In the genomic region with DNA sequence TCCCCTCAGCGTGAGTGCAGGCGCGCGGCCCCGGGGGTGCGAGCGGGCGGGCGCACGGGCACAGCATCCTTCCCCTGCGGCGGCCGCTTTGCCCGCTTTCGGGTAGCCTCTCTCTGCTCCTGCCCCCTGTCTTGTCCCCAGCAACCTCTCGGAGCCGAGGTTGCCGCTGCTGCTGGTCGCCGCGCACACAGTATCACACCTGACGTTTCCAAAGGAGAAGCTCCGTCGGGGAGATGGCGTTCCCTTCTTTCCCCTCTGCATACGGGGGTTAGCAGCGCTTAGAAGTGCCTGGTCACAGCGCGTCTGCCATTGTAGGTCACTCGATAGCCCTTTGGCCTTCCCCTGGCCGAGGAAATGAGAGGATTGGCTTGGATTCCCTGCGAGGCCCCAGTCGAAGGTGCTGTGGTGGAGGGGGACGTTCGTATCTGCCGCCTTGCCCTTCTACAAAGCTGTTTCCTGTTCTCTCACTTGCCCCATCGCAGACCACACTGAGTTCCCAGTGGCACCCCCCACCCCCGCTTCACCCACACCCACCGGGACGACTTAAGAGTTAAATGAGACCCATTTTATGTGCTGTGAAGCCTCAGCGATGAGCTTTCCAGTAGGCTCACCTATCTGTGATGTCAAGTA, we compare ENCODE assay signal across 8 mouse cellular contexts. TPM values are rescaled to one million over a fixed set of nuclear protein-coding genes. Genes with fewer than 3 reads are reported as not detected.
DNase-seq lines count a peak whose midpoint lies in the region; ATAC-seq and TF ChIP-seq lines count a peak whose summit lies in the region.

No protein-coding gene starts in this region.

- H3K27me3 ChIP-seq in kidney, adult 2 months (replicated peaks; ENCODE audit: control insufficient read depth, insufficient read depth, low read length): no peaks in the 10 kb centered on the region
- H3K27me3 ChIP-seq in ES-Bruce4 (ENCODE audit: control insufficient read depth, insufficient read depth, low read length, poor library complexity, severe bottlenecking): no peaks in the 10 kb centered on the region
- no peaks in the 10 kb centered on the region for H3K27me3 ChIP-seq in embryonic facial prominence, embryonic 13.5 days
- no peaks in the 10 kb centered on the region for H3K27me3 ChIP-seq in intestine, embryonic 16.5 days (replicated peaks; ENCODE audit: control insufficient read depth, insufficient read depth, low read length)

- ATAC-seq in embryonic facial prominence, embryonic 13.5 days (ENCODE audit: insufficient number of reproducible peaks, insufficient read depth, low FRiP score, low TSS enrichment, low read depth): no peak
- ATAC-seq in intestine, embryonic 16.5 days: no peak

- no peaks in the 10 kb centered on the region for H3K9me3 ChIP-seq in ES-Bruce4 (replicated peaks; ENCODE audit: control insufficient read depth, insufficient read depth, low read length, poor library complexity, severe bottlenecking)
- no peaks in the 10 kb centered on the region for H3K9me3 ChIP-seq in embryonic facial prominence, embryonic 13.5 days
- H3K9me3 ChIP-seq in intestine, embryonic 16.5 days (ENCODE audit: control insufficient read depth, low read length): no peaks in the 10 kb centered on the region

- peak overlapping the region; percentile 99 for H3K4me3 ChIP-seq in kidney, adult 2 months (ENCODE audit: insufficient read depth, low read depth, low read length)
- H3K4me3 ChIP-seq in ES-Bruce4 (ENCODE audit: low read depth, low read length): peak overlapping the region; percentile 96
- peak overlapping the region; percentile 93 for H3K4me3 ChIP-seq in embryonic facial prominence, embryonic 13.5 days
- H3K4me3 ChIP-seq in intestine, embryonic 16.5 days (ENCODE audit: low read length): peak overlapping the region; percentile 98

- peak overlapping the region; percentile 74 for H3K9ac ChIP-seq in ES-Bruce4 (ENCODE audit: low read depth, poor library complexity, severe bottlenecking)
- peak overlapping the region; percentile 97 for H3K9ac ChIP-seq in embryonic facial prominence, embryonic 13.5 days
- peak overlapping the region; percentile 97 for H3K9ac ChIP-seq in intestine, embryonic 16.5 days (ENCODE audit: low read depth, low read length)

- no peak for TF ChIP-seq POLR2A in kidney, adult 2 months (IDR thresholded peaks at IDR 0.05; ENCODE audit: low read depth, low read length)
- TF ChIP-seq POLR2A in ES-Bruce4 (IDR thresholded peaks at IDR 0.05; ENCODE audit: insufficient read depth, low read length): no peak

- TF ChIP-seq EP300 in ES-Bruce4 (IDR thresholded peaks at IDR 0.05; ENCODE audit: insufficient read depth, low read depth, low read length): no peak

- no peak for DNase-seq in kidney, adult 2 months
- no peak for DNase-seq in kidney, postnatal 4 days
- DNase-seq in naive thymus-derived CD4-positive, alpha-beta T cell, adult 2 months (ENCODE audit: low read depth): peak; percentile 59
- DNase-seq in gastrocnemius, postnatal 4 days (ENCODE audit: low spot score in 2 of 2): no peak
- DNase-seq in kidney, postnatal 14 days: no peak

- no peak for TF ChIP-seq CTCF in kidney, adult 2 months (conservative IDR thresholded peaks at IDR 0.05; ENCODE audit: insufficient read depth, insufficient read length, low read depth, low read length)
- TF ChIP-seq CTCF in ES-Bruce4 (IDR thresholded peaks at IDR 0.05; ENCODE audit: low read depth, low read length): no peak

- peak overlapping the region; percentile 87 for H3K27ac ChIP-seq in kidney, adult 2 months (ENCODE audit: insufficient read depth, low read depth, low read length)
- H3K27ac ChIP-seq in ES-Bruce4 (ENCODE audit: insufficient read depth, low read length): no peak overlapping the region
- H3K27ac ChIP-seq in embryonic facial prominence, embryonic 13.5 days: peak overlapping the region; percentile 91
- peak overlapping the region; percentile 94 for H3K27ac ChIP-seq in intestine, embryonic 16.5 days (ENCODE audit: low read length)

- H3K4me2 ChIP-seq in embryonic facial prominence, embryonic 13.5 days: peak overlapping the region; percentile 90
- H3K4me2 ChIP-seq in intestine, embryonic 16.5 days (ENCODE audit: low read depth, low read length): peak overlapping the region; percentile 88

- WGBS in kidney, adult 2 months: under 1% methylated on average over 41 of the region's 41 CpGs
- whole genome bisulfite sequencing in embryonic facial prominence, embryonic 13.5 days: under 1% methylated on average over 41 of the region's 41 CpGs
- under 1% methylated on average over 36 of the region's 41 CpGs for WGBS in intestine, embryonic 16.5 days

- no peaks in the 10 kb centered on the region; the same call in 1 of the 2 replicates for H3K36me3 ChIP-seq in kidney, adult 2 months (ENCODE audit: control insufficient read depth, insufficient read depth, low read length)
- H3K36me3 ChIP-seq in ES-Bruce4 (ENCODE audit: control insufficient read depth, insufficient read depth, low read length, poor library complexity, severe bottlenecking): peaks cover 13% of the 10 kb centered on the region
- peaks cover 24% of the 10 kb centered on the region for H3K36me3 ChIP-seq in embryonic facial prominence, embryonic 13.5 days
- 0 out of 2 replicates have a peak, but pooled peaks cover 3% of the 10 kb centered on the region for H3K36me3 ChIP-seq in intestine, embryonic 16.5 days (ENCODE audit: control insufficient read depth, insufficient read depth, low read length)

- H3K4me1 ChIP-seq in kidney, adult 2 months (ENCODE audit: control insufficient read depth, insufficient read depth, low read length): peaks cover 3% of the 10 kb centered on the region; the same call in 1 of the 2 replicates
- H3K4me1 ChIP-seq in ES-Bruce4 (ENCODE audit: control insufficient read depth, insufficient read depth, low read length): no peaks in the 10 kb centered on the region
- peaks cover 9% of the 10 kb centered on the region for H3K4me1 ChIP-seq in embryonic facial prominence, embryonic 13.5 days
- H3K4me1 ChIP-seq in intestine, embryonic 16.5 days (ENCODE audit: control insufficient read depth, insufficient read depth, low read length): peaks cover 4% of the 10 kb centered on the region; the same call in 1 of the 2 replicates

RNA-seq across cellular contexts. Expression of gene Cmtr1, which starts 0.5 kb away (rescaled TPM):
- 23.6 and 24.3 TPM in 2 replicates for polyA plus RNA-seq in kidney, adult 2 months (2012; rRNA removed)
- polyA plus RNA-seq in ES-Bruce4 (2011; ENCODE audit: insufficient read depth, insufficient read length, low read depth, missing spikeins): 69.9 and 79.2 TPM in 2 replicates
- 126 and 133 TPM in 2 replicates for polyA plus RNA-seq in embryonic facial prominence, embryonic 13.5 days (2015; fragmentation: Nextera tagmentation; extraction: Ambion mirVana)
- polyA plus RNA-seq in intestine, embryonic 16.5 days (2015; fragmentation: Nextera tagmentation; extraction: Ambion mirVana): 85.9 and 92.7 TPM in 2 replicates
- 10 to 100 TPM; 52.0 to 56.4 TPM for total RNA-seq in gastrocnemius, postnatal 4 days (2021)

RNA-seq across cellular contexts. Expression of gene Gm28043, which starts 46.2 kb away (rescaled TPM):
- 0.63 and 0.71 TPM in 2 replicates for polyA plus RNA-seq in kidney, adult 2 months (2012; rRNA removed)
- polyA plus RNA-seq in ES-Bruce4 (2011; ENCODE audit: insufficient read depth, insufficient read length, low read depth, missing spikeins): 4.8 and 5.0 TPM in 2 replicates
- polyA plus RNA-seq in embryonic facial prominence, embryonic 13.5 days (2015; fragmentation: Nextera tagmentation; extraction: Ambion mirVana): 3.0 and 3.6 TPM in 2 replicates
- polyA plus RNA-seq in intestine, embryonic 16.5 days (2015; fragmentation: Nextera tagmentation; extraction: Ambion mirVana): 1.3 and 2.0 TPM in 2 replicates
- 1 to 10 TPM; 1.7 to 2.6 TPM for total RNA-seq in gastrocnemius, postnatal 4 days (2021)

RNA-seq across cellular contexts. Expression of gene Rnf8, which starts 46.3 kb away (rescaled TPM):
- 27.1 and 31.3 TPM in 2 replicates for polyA plus RNA-seq in kidney, adult 2 months (2012; rRNA removed)
- 37.2 and 37.5 TPM in 2 replicates for polyA plus RNA-seq in ES-Bruce4 (2011; ENCODE audit: insufficient read depth, insufficient read length, low read depth, missing spikeins)
- polyA plus RNA-seq in embryonic facial prominence, embryonic 13.5 days (2015; fragmentation: Nextera tagmentation; extraction: Ambion mirVana): 94.6 and 107 TPM in 2 replicates
- polyA plus RNA-seq in intestine, embryonic 16.5 days (2015; fragmentation: Nextera tagmentation; extraction: Ambion mirVana): 51.0 and 55.9 TPM in 2 replicates
- 10 to 100 TPM; 36.3 to 37.6 TPM for total RNA-seq in gastrocnemius, postnatal 4 days (2021)

RNA-seq across cellular contexts. Expression of gene Ccdc167, which starts 56.0 kb away (rescaled TPM):
- polyA plus RNA-seq in kidney, adult 2 months (2012; rRNA removed): 5.0 TPM in 2 replicates
- 14.5 and 15.7 TPM in 2 replicates for polyA plus RNA-seq in ES-Bruce4 (2011; ENCODE audit: insufficient read depth, insufficient read length, low read depth, missing spikeins)
- polyA plus RNA-seq in embryonic facial prominence, embryonic 13.5 days (2015; fragmentation: Nextera tagmentation; extraction: Ambion mirVana): 14.5 and 15.8 TPM in 2 replicates
- 10.2 and 12.4 TPM in 2 replicates for polyA plus RNA-seq in intestine, embryonic 16.5 days (2015; fragmentation: Nextera tagmentation; extraction: Ambion mirVana)
- 10 to 100 TPM; 12.2 to 12.5 TPM for total RNA-seq in gastrocnemius, postnatal 4 days (2021)
